Mouse (Mus musculus) liver, embryonic 14.5 days (tissue): Measurements from ENCODE around the gene Ap2a2. TPM values are rescaled to one million over a fixed set of nuclear protein-coding genes. Genes with fewer than 3 reads are reported as not detected.
"Not testable (repeated sequence)": the region's sequence is repeated elsewhere in the genome, so short reads cannot be mapped to it uniquely, and the experiment has no call there.

Source experiments
- ATAC-seq: fragments of 200-750 bp; cut with Nextera tagmentation; 2 replicates; pipeline ENCODE4 v1.8.0; 2017; ENCODE audit warnings: moderate number of reproducible peaks, mild to moderate bottlenecking, moderate library complexity; ENCODE audit not compliant: insufficient read depth
- DNase-seq, 3 experiments: peaks; one replicate each; pipeline ENCODE4 v3.0.0-alpha.2; 2012 to 2013; ENCODE audit warnings: low read depth in 3 of 3, low spot score in 3 of 3
- H3K27ac ChIP-seq: fragments of 300-500 bp; sonication (generic); 2 replicates; pipeline ENCODE4 v1.5.1; 2014; ENCODE audit warnings: moderate library complexity, mild to moderate bottlenecking, control low read depth, inconsistent platforms
- H3K27me3 ChIP-seq: fragments of 300-500 bp; sonication (generic); 2 replicates; pipeline ENCODE4 v1.6.1; 2014; ENCODE audit warnings: mild to moderate bottlenecking, low read length, moderate library complexity; ENCODE audit not compliant: control insufficient read depth, insufficient read depth
- H3K36me3 ChIP-seq: fragments of 300-500 bp; sonication (generic); replicated peaks from 2 replicates; pipeline ENCODE4 v1.6.1; 2014; ENCODE audit warnings: low read depth; ENCODE audit not compliant: control insufficient read depth, insufficient read depth
- H3K4me1 ChIP-seq, 2 experiments: fragments of 200-500 bp in 1 of 2; fragments of 300-500 bp in 1 of 2; sonication (generic) in 1 of 2; replicated peaks; 2 replicates each; pipeline ENCODE4 v1.6.1; 2012 to 2014; ENCODE audit warnings: antibody characterized with exemption in 1 of 2, inconsistent platforms in 1 of 2, low read length in 1 of 2; ENCODE audit not compliant: control insufficient read depth in 2 of 2, insufficient read depth in 2 of 2
- H3K4me2 ChIP-seq: fragments of 300-500 bp; sonication (generic); 2 replicates; pipeline ENCODE4 v1.6.1; 2014; ENCODE audit warnings: low read depth, mild to moderate bottlenecking, control low read depth, moderate library complexity
- H3K4me3 ChIP-seq, 2 experiments: fragments of 200-500 bp in 1 of 2; fragments of 300-500 bp in 1 of 2; sonication (generic) in 1 of 2; 2 replicates each; pipeline ENCODE4 v1.5.1; 2012 to 2014; ENCODE audit warnings: low read depth in 2 of 2, low read length in 2 of 2, mild to moderate bottlenecking in 2 of 2, control low read depth in 1 of 2, inconsistent platforms in 1 of 2, moderate library complexity in 1 of 2; ENCODE audit not compliant: insufficient read depth in 1 of 2
- H3K9ac ChIP-seq: fragments of 300-500 bp; sonication (generic); replicated peaks from 2 replicates; pipeline ENCODE4 v1.6.1; 2014; ENCODE audit warnings: mild to moderate bottlenecking, control low read depth, moderate library complexity
- H3K9me3 ChIP-seq: fragments of 300-500 bp; sonication (generic); 2 replicates; pipeline ENCODE4 v1.6.1; 2016; ENCODE audit warnings: low read length, mixed read lengths; ENCODE audit not compliant: control insufficient read depth
- CTCF ChIP-seq: IDR thresholded peaks from 2 replicates; pipeline ENCODE4 v1.5.1; 2016; ENCODE audit warnings: antibody characterized with exemption, low read depth, control low read depth
- EP300 ChIP-seq: IDR thresholded peaks from 2 replicates; pipeline ENCODE4 v1.6.1; 2016; ENCODE audit warnings: antibody characterized with exemption, low read depth
- WGBS: fragments of 180-500 bp; shearing (Covaris S2); extraction: QIAGEN DNeasy Blood & Tissue Kit; methylation state at CpG from one replicate; pipeline ENCODE4 v1.1.7; 2014; ENCODE audit not compliant: insufficient replicate concordance; 5-methylcytosine and 5-hydroxymethylcytosine counted together
- polyA plus RNA-seq, 2 experiments: library from polyadenylated mRNA; depleted of rRNA in 1 of 2; stranded (reverse) in 1 of 2; unstranded in 1 of 2; fragments of >200 nt; fragmentation: Nextera tagmentation in 1 of 2; extraction: Ambion mirVana in 1 of 2; gene quantifications; 2 replicates each; pipeline versions ENCODE4 v1.2.1 to v1.2.3; 2012 to 2014

Ap2a2 gene
- polyA plus RNA-seq, 2 experiments = 21.0 to 43.2 TPM

DNA sequence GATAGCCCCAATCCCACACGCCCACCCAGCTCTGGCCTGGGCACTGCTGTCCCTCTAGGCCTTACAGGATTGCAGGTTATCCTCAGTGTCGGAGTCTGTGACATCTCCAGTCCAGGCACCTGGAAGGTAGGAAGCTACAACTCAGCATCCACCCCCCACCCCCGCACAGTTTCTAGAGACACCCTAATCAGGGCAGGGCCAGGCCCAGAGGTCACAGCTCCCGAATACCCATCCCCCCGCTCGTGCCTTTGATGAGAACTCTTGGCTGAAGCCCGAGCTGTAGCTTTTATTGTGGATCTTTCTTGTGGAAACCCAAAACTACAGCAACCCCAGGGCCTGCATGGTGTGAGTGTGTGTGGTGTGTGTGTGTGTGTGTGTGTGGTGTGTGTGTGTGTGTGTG, 90.2 kb downstream of the Ap2a2 start:
- H3K4me1 ChIP-seq = peaks cover 38 to 47% of the 10 kb centered on the region in 2 experiments
- TF ChIP-seq EP300 = no peak
- no peak for TF ChIP-seq CTCF
- no peak overlapping the region for H3K27ac ChIP-seq
- DNase-seq (peak; percentile 40 to 55 (median 47)), ATAC-seq (no peak)
- 39% methylated on average over 7 of the region's 7 CpGs for WGBS
- H3K9me3 ChIP-seq = no peaks in the 10 kb centered on the region
- H3K4me3 ChIP-seq = no peak overlapping the region
- no peak overlapping the region for H3K9ac ChIP-seq
- H3K4me2 ChIP-seq = no peak overlapping the region
- no peaks in the 10 kb centered on the region for H3K36me3 ChIP-seq
- no peaks in the 10 kb centered on the region for H3K27me3 ChIP-seq

DNA sequence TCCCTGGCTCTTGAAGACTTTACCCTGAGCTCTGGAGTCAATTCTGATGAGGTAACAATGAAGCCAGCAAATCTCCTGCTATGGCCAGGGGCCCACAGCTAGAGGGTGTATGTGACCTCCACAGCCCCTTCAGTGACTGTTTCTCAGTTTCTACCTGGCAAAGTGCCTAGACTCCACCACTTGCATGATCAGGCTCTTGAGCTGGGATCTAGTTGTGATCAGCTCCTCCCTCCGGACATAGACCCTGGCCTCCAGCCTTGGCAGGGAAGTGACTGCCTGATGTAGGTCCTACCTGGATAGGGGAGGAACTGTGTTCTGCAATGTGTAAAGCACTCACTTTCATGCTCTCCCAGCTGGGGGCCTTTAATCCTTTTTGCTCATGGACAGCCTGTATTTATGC, 98.4 kb downstream of the Ap2a2 start:
- Histone ChIP-seq H3K27ac (no peak overlapping the region), H3K4me3 (no peak overlapping the region), H3K4me2 (no peak overlapping the region), H3K4me1 (peaks cover 16 to 24% of the 10 kb centered on the region in 2 experiments), H3K36me3 (no peaks in the 10 kb centered on the region), H3K9me3 (no peaks in the 10 kb centered on the region), H3K9ac (no peak overlapping the region), H3K27me3 (no peaks in the 10 kb centered on the region)
- DNase-seq (no peak), ATAC-seq (no peak)
- WGBS = 73% methylated on average over 1 of the region's 1 CpGs
- TF ChIP-seq CTCF (no peak), EP300 (no peak)

DNA sequence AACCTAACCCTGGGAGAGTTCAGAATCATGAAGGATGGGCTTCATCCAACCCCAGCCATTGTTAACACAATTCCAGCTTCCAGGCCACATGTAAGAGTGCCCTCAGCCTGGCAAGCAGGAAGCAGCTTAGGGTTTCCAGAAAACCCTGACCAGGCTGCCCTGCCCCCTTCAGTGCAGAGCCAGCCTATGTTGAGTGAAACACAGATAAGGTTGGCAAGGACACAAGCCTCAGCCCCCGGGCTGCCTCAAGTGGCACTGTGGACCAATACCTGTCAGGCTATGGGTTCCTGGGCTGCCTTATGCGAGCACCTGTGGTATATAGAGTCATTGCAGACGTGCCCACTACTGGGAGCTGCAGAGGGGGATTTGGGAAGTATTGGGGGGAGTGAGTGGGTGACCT, 99.5 kb downstream of the Ap2a2 start:
- Histone ChIP-seq H3K36me3 (no peaks in the 10 kb centered on the region), H3K4me1 (peaks cover 6 to 13% of the 10 kb centered on the region in 2 experiments), H3K27me3 (no peaks in the 10 kb centered on the region), H3K9ac (no peak overlapping the region), H3K27ac (no peak overlapping the region), H3K4me2 (no peak overlapping the region), H3K4me3 (no peak overlapping the region), H3K9me3 (no peaks in the 10 kb centered on the region)
- TF ChIP-seq CTCF (no peak), EP300 (no peak)
- ATAC-seq (no peak), DNase-seq (no peak)
- 43% methylated on average over 3 of the region's 3 CpGs for WGBS

DNA sequence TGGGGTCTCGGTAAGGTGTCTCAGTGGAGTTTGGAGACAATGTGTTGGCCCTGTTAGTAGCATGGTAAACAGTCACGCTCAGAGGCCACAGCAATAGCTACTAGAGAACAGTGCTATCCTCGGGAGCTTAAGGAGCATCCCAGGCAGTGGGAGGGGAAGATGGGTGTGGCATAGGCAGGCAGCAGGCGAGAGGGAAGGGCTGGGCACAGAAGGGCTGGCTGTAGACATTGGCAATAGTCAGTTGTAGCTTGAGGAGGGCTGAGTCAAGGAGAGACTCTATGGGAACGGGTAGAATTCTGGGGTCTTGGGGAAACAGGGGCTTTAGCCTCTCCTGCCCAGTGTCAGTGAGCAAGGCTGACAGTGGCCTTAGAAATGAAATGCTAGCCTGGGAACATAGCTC, 100.2 kb downstream of the Ap2a2 start:
- Histone ChIP-seq H3K27me3 (no peaks in the 10 kb centered on the region), H3K4me3 (no peak overlapping the region), H3K36me3 (no peaks in the 10 kb centered on the region), H3K9ac (no peak overlapping the region), H3K4me1 (peaks cover 5 to 11% of the 10 kb centered on the region in 2 experiments), H3K4me2 (no peak overlapping the region), H3K9me3 (no peaks in the 10 kb centered on the region), H3K27ac (no peak overlapping the region)
- WGBS = 50% methylated on average over 5 of the region's 5 CpGs
- DNase-seq (no peak), ATAC-seq (no peak)
- TF ChIP-seq EP300 = no peak
- no peak for TF ChIP-seq CTCF

DNA sequence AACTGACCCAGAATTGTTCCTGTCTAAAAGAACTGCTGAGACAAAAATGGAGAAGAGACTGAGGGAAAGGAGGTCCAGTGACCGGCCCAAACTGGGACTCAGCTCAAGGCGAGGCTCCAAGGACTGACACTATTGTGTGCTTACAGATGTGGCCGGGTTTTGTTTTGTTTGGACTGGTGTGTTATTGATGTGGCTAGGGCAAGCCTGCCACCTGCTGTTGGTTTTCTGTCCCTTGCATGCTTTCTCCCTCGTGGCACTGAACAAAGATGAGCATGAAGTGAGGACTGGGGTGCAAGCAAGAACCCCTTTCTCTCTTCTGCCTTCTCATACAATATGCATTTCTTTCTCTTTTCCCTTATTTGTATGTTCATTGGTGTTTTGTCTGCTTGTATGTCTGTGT, 104.2 kb downstream of the Ap2a2 start:
- Histone ChIP-seq H3K27me3 (no peaks in the 10 kb centered on the region), H3K36me3 (no peaks in the 10 kb centered on the region), H3K4me3 (no peak overlapping the region), H3K9me3 (no peaks in the 10 kb centered on the region), H3K4me2 (no peak overlapping the region), H3K4me1 (peaks cover 2 to 6% of the 10 kb centered on the region in 2 experiments), H3K27ac (no peak overlapping the region), H3K9ac (no peak overlapping the region)
- 12% methylated on average over 4 of the region's 4 CpGs for WGBS
- DNase-seq (peak in 2 of 3 experiments; percentile 41 to 45), ATAC-seq (peak; percentile 45; the same call in 1 of the 2 replicates)
- TF ChIP-seq EP300 (no peak), CTCF (peak; percentile 93)

DNA sequence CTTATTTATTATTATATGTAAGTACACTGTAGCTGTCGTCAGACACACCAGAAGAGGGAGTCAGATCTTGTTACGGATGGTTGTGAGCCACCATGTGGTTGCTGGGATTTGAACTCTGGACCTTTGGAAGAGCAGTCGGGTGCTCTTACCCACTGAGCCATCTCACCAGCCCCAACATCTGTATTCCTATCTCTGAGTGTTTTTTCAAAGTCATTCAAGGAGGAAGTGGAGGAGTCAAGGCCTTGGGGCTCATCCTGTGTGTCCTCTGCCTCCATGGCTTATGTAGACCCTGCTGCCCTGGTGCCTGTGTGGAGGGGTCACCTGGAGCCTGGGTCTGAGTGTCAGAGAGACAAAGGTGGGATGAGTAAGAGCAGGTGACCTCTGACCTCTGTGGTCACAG, 107.1 kb downstream of the Ap2a2 start:
- H3K4me1 ChIP-seq = peaks cover 15 to 18% of the 10 kb centered on the region in 2 experiments
- H3K9ac ChIP-seq, H3K36me3 ChIP-seq, H3K4me3 ChIP-seq, DNase-seq, H3K4me2 ChIP-seq, H3K27ac ChIP-seq, H3K27me3 ChIP-seq, H3K9me3 ChIP-seq, ATAC-seq: not testable (repeated sequence)
- WGBS = 62% methylated on average over 3 of the region's 3 CpGs
